Mouse (Mus musculus): ENCODE measurements at regions not wholly inside any gene's neighbourhood (a gene's known extent, or its start where the extent isn't known, plus 50 kb on each side); places are given as distances from the start of the nearest gene placed in this dataset.

- no peak for DNase-seq (ENCODE audit: low spot score in 2 of 2)
Observed at GRCm38 (mm10) chr17:87501098-87501497, 54.4 kb upstream of the Calm2 start.

- DNase-seq (ENCODE audit: low spot score in 2 of 2) = peak in 1 of 2 experiments; percentile 38
Observed at GRCm38 (mm10) chr17:87501687-87502387, 55.1 kb upstream of the Calm2 start.

GRCm38 (mm10) chr17:87502388-87503369 is 55.9 kb upstream of the Calm2 start:
- DNase-seq (ENCODE audit: low spot score in 2 of 2) = no peak

- no peak for DNase-seq (ENCODE audit: low spot score in 2 of 2)
Observed at GRCm38 (mm10) chr17:87503491-87503890, 56.8 kb upstream of the Calm2 start.

GRCm38 (mm10) chr17:87504960-87505681 is 58.4 kb upstream of the Calm2 start:
- no peak for DNase-seq (ENCODE audit: low spot score in 2 of 2)

GRCm38 (mm10) chr17:87507848-87508247 is 61.1 kb upstream of the Calm2 start:
- DNase-seq (ENCODE audit: low spot score in 2 of 2) = no peak

- DNase-seq (ENCODE audit: low spot score in 2 of 2) = no peak
Observed at GRCm38 (mm10) chr17:87508582-87509253, 62.0 kb upstream of the Calm2 start.

GRCm38 (mm10) chr17:87512000-87512611 is 65.4 kb upstream of the Calm2 start:
- DNase-seq (ENCODE audit: low spot score in 2 of 2) = no peak

- no peak for DNase-seq (ENCODE audit: low spot score in 2 of 2)
Observed at GRCm38 (mm10) chr17:87513822-87514221, 67.1 kb upstream of the Calm2 start.

GRCm38 (mm10) chr17:87514366-87515126 is 67.8 kb upstream of the Calm2 start:
- DNase-seq (ENCODE audit: low spot score in 2 of 2) = no peak

GRCm38 (mm10) chr17:87517258-87517657 is 70.5 kb upstream of the Calm2 start:
- no peak for DNase-seq (ENCODE audit: low spot score in 2 of 2)

GRCm38 (mm10) chr17:87519454-87519853 is 72.7 kb upstream of the Calm2 start:
- DNase-seq (ENCODE audit: low spot score in 2 of 2) = no peak

GRCm38 (mm10) chr17:87520841-87521240 is 74.1 kb upstream of the Calm2 start:
- DNase-seq (ENCODE audit: low spot score in 2 of 2) = no peak

- DNase-seq (ENCODE audit: low spot score in 2 of 2) = no peak
Observed at GRCm38 (mm10) chr17:87521622-87522151, 75.0 kb upstream of the Calm2 start.

GRCm38 (mm10) chr17:87522500-87523091 is 75.9 kb upstream of the Calm2 start:
- DNase-seq (ENCODE audit: low spot score in 2 of 2) = peak in 1 of 2 experiments; percentile 25

GRCm38 (mm10) chr17:87523643-87524042 is 76.9 kb upstream of the Calm2 start:
- DNase-seq (ENCODE audit: low spot score in 2 of 2) = no peak

GRCm38 (mm10) chr17:87527174-87527573 is 80.4 kb upstream of the Calm2 start:
- DNase-seq (ENCODE audit: low spot score in 2 of 2) = no peak

GRCm38 (mm10) chr17:87530162-87530817 is 83.6 kb upstream of the Calm2 start:
- DNase-seq (ENCODE audit: low spot score in 2 of 2) = peak; percentile 73 to 75

- no peak for DNase-seq (ENCODE audit: low spot score in 2 of 2)
Observed at GRCm38 (mm10) chr17:87530818-87531410, 84.2 kb upstream of the Calm2 start.

All from frontal cortex, postnatal 25 days (tissue).